Mouse (Mus musculus) liver, adult 2 months (tissue): ENCODE measurements at regions not wholly inside any gene's neighbourhood (a gene's known extent, or its start where the extent isn't known, plus 50 kb on each side); places are given as distances from the start of the nearest gene placed in this dataset.

Experiments
- DNase-seq: peaks from one replicate; pipeline ENCODE4 v3.0.0-alpha.2; 2011; ENCODE audit warnings: low read depth, low spot score; ENCODE audit errors: extremely low read depth
- H3K27ac ChIP-seq: fragments of 200-500 bp; replicated peaks from 2 replicates; pipeline ENCODE4 v1.5.1; 2012; ENCODE audit warnings: low read depth, mild to moderate bottlenecking, control low read depth, inconsistent platforms, low read length; ENCODE audit not compliant: insufficient read depth
- H3K27me3 ChIP-seq: fragments of 200-500 bp; 2 replicates; pipeline ENCODE4 v1.6.1; 2012; ENCODE audit warnings: mild to moderate bottlenecking, moderate library complexity, low read length, inconsistent platforms; ENCODE audit not compliant: control insufficient read depth, insufficient read depth
- H3K36me3 ChIP-seq: fragments of 200-500 bp; 2 replicates; pipeline ENCODE4 v1.6.1; 2012; ENCODE audit warnings: low read length, inconsistent platforms; ENCODE audit not compliant: control insufficient read depth, insufficient read depth
- H3K4me1 ChIP-seq: fragments of 200-500 bp; 2 replicates; pipeline ENCODE4 v1.6.1; 2011; ENCODE audit warnings: low read length; ENCODE audit not compliant: control insufficient read depth, insufficient read depth
- H3K4me3 ChIP-seq: fragments of 200-500 bp; 2 replicates; pipeline ENCODE4 v1.5.1; 2011; ENCODE audit warnings: low read depth, mild to moderate bottlenecking, control low read depth, low read length, moderate library complexity; ENCODE audit not compliant: insufficient read depth
- H3K79me2 ChIP-seq: fragments of 200-500 bp; 2 replicates; pipeline ENCODE4 v1.6.1; 2012; ENCODE audit warnings: inconsistent platforms, mild to moderate bottlenecking, low read length, moderate library complexity; ENCODE audit not compliant: control insufficient read depth, insufficient read depth
- H3K9ac ChIP-seq: fragments of 200-500 bp; 2 replicates; pipeline ENCODE4 v1.6.1; 2012; ENCODE audit warnings: low read depth, mild to moderate bottlenecking, control low read depth, inconsistent platforms, low read length
- CTCF ChIP-seq: fragments of 200-500 bp; IDR thresholded peaks from 2 replicates; pipeline ENCODE4 v1.5.1; 2011; ENCODE audit warnings: low read depth, low read length, control low read depth
- POLR2A ChIP-seq: fragments of 200-500 bp; IDR thresholded peaks from 2 replicates; pipeline ENCODE4 v1.6.1; 2011; ENCODE audit warnings: low read length, control low read depth; ENCODE audit not compliant: insufficient read depth; ENCODE audit errors: extremely low read depth
- WGBS: fragments of 180-500 bp; shearing (Covaris S2); methylation state at CpG from one replicate; pipeline ENCODE4 v1.1.7; 2018; 5-methylcytosine and 5-hydroxymethylcytosine counted together

- Histone ChIP-seq H3K79me2 (no peaks in the 10 kb centered on the region), H3K36me3 (no peaks in the 10 kb centered on the region), H3K9ac (no peak overlapping the region), H3K4me3 (no peak overlapping the region), H3K27ac (no peak overlapping the region), H3K27me3 (no peaks in the 10 kb centered on the region), H3K4me1 (no peaks in the 10 kb centered on the region)
- WGBS = 21% methylated on average over 6 of the region's 6 CpGs
- TF ChIP-seq CTCF (peak; percentile 63; the same call in 1 of the 2 replicates), POLR2A (no peak)
- peak; percentile 29 for DNase-seq
Measured at GRCm38 (mm10) chr13:53783492-53783891, 272.0 kb downstream of the Drd1 start.

- no peaks in the 10 kb centered on the region for H3K4me1 ChIP-seq
- H3K27me3 ChIP-seq = no peaks in the 10 kb centered on the region
- 44% methylated on average over 4 of the region's 4 CpGs for WGBS
- no peak overlapping the region for H3K27ac ChIP-seq
- no peak overlapping the region for H3K9ac ChIP-seq
- no peaks in the 10 kb centered on the region for H3K36me3 ChIP-seq
- no peak overlapping the region for H3K4me3 ChIP-seq
- DNase-seq = peak; percentile 6
- TF ChIP-seq POLR2A (no peak), CTCF (peak; percentile 11; the same call in 1 of the 2 replicates)
- H3K79me2 ChIP-seq = no peaks in the 10 kb centered on the region
Measured at GRCm38 (mm10) chr13:53779150-53779549, 276.4 kb downstream of the Drd1 start.

GRCm38 (mm10) chr13:53776421-53776820 is 279.1 kb downstream of the Drd1 start:
- Histone ChIP-seq H3K79me2 (no peaks in the 10 kb centered on the region), H3K36me3 (no peaks in the 10 kb centered on the region), H3K27me3 (no peaks in the 10 kb centered on the region), H3K27ac (no peak overlapping the region), H3K4me3 (no peak overlapping the region), H3K4me1 (no peaks in the 10 kb centered on the region), H3K9ac (no peak overlapping the region)
- 81% methylated on average over 11 of the region's 11 CpGs for WGBS
- TF ChIP-seq CTCF = no peak
- no peak for TF ChIP-seq POLR2A
- DNase-seq = no peak

GRCm38 (mm10) chr13:53775687-53776086 is 279.8 kb downstream of the Drd1 start:
- H3K36me3 ChIP-seq = no peaks in the 10 kb centered on the region
- TF ChIP-seq POLR2A = no peak
- peak; percentile 48; the same call in 1 of the 2 replicates for TF ChIP-seq CTCF
- no peak overlapping the region for H3K9ac ChIP-seq
- H3K4me3 ChIP-seq = no peak overlapping the region
- H3K79me2 ChIP-seq = no peaks in the 10 kb centered on the region
- 43% methylated on average over 5 of the region's 5 CpGs for WGBS
- H3K27me3 ChIP-seq = no peaks in the 10 kb centered on the region
- H3K4me1 ChIP-seq = no peaks in the 10 kb centered on the region
- H3K27ac ChIP-seq = no peak overlapping the region
- DNase-seq = peak; percentile 4

GRCm38 (mm10) chr13:53764613-53765243 is 290.8 kb downstream of the Drd1 start:
- TF ChIP-seq POLR2A (no peak), CTCF (peak; percentile 79)
- peak; percentile 24 for DNase-seq

GRCm38 (mm10) chr13:53757576-53758237 is 284.8 kb upstream of the Msx2 start:
- no peaks in the 10 kb centered on the region for H3K79me2 ChIP-seq
- H3K9ac ChIP-seq = no peak overlapping the region
- DNase-seq = no peak
- no peaks in the 10 kb centered on the region for H3K4me1 ChIP-seq
- no peak overlapping the region for H3K4me3 ChIP-seq
- no peak overlapping the region for H3K27ac ChIP-seq
- H3K27me3 ChIP-seq = no peaks in the 10 kb centered on the region
- WGBS = 63% methylated on average over 13 of the region's 13 CpGs
- H3K36me3 ChIP-seq = no peaks in the 10 kb centered on the region
- no peak for TF ChIP-seq POLR2A
- no peak for TF ChIP-seq CTCF

More at GRCm38 (mm10) chr13:53764613-53765243, 290.8 kb downstream of the Drd1 start:
- no peaks in the 10 kb centered on the region for H3K36me3 ChIP-seq
- no peak overlapping the region for H3K9ac ChIP-seq
- WGBS = 24% methylated on average over 13 of the region's 13 CpGs
- no peaks in the 10 kb centered on the region for H3K79me2 ChIP-seq
- no peaks in the 10 kb centered on the region for H3K4me1 ChIP-seq
- no peak overlapping the region for H3K27ac ChIP-seq
- H3K27me3 ChIP-seq = no peaks in the 10 kb centered on the region
- no peak overlapping the region for H3K4me3 ChIP-seq
